Mouse (Mus musculus) heart, postnatal 25 days (tissue): ENCODE measurements around the gene Cox7a2. TPM values are rescaled to one million over a fixed set of nuclear protein-coding genes. Genes with fewer than 3 reads are reported as not detected.

Source experiments
- DNase-seq: peaks from one replicate; pipeline ENCODE4 v3.0.0; 2022; ENCODE audit warnings: low spot score
- intact Hi-C: fragments of 180-260 bp; cut with DNase I; formaldehyde crosslinking; loops from one replicate; pipeline ENCODE4 v1.15.1; 2025
- total RNA-seq, 2 experiments: library from RNA; stranded (reverse); gene quantifications; 2 replicates each; pipeline ENCODE4 v1.2.3; 2021

Cox7a2 gene
- total RNA-seq, result 1,000 to 10,000 TPM; 1,033 to 1,133 TPM

DNA sequence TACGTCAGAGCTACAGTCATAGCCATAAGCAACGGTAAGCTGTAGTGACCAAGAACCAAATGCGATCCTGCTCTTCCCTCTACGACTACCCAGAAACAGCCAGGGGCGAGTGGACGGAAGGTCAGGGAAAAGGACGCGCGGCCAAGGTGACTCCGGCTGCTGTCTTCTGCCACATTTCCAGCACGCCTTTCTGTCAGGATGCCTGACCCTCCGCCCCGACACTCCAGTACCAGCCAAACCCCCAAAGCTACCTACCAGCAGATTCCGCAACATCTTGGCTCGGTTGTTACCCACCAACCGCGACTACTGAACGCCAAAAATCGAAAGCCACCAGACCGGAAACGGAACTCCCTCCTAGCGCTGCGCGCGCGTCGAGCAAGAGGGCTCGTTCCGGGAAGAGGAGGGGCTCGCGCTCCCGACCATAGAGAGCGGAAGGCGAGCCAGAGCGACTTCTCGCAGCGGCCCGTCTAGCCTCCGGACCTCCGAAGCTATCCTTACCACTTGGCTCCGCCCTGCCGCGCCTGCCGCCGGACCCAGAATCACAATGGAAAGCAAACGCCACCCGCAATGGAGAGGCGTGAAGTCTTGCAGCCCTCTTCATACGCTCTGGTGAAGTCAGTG, at the start of gene Cox7a2:
Cox7a2 (minus strand) TSS at position 494 of the 621 bp plus-strand sequence.
- intact Hi-C loops, result loop anchor here (2.0 to 10.0 kb wide), 3 partner anchors 33 to 1165 kb away; partner anchors contain the start of gene Tmem30a
- DNase-seq, result peak; percentile 90

GRCm38 (mm10) chr9:79809411-79809810, 49.7 kb upstream of the Cox7a2 start:
- no peak for DNase-seq
- intact Hi-C loops, result no loop called here

- intact Hi-C loops, result loop anchor here (1.0 kb wide), 1 partner anchor 195 kb away; no protein-coding TSS in a partner anchor
- no peak for DNase-seq
Measured at GRCm38 (mm10) chr9:79807178-79807577, 47.5 kb upstream of the Cox7a2 start.

- no peak for DNase-seq
- intact Hi-C loops, result loop anchor here (1.0 kb wide), 1 partner anchor 196 kb away; no protein-coding TSS in a partner anchor
Measured at GRCm38 (mm10) chr9:79806317-79807075, 46.8 kb upstream of the Cox7a2 start.

- no peak for DNase-seq
- intact Hi-C loops, result no loop called here
Measured at GRCm38 (mm10) chr9:79805426-79805825, 45.7 kb upstream of the Cox7a2 start.

DNA sequence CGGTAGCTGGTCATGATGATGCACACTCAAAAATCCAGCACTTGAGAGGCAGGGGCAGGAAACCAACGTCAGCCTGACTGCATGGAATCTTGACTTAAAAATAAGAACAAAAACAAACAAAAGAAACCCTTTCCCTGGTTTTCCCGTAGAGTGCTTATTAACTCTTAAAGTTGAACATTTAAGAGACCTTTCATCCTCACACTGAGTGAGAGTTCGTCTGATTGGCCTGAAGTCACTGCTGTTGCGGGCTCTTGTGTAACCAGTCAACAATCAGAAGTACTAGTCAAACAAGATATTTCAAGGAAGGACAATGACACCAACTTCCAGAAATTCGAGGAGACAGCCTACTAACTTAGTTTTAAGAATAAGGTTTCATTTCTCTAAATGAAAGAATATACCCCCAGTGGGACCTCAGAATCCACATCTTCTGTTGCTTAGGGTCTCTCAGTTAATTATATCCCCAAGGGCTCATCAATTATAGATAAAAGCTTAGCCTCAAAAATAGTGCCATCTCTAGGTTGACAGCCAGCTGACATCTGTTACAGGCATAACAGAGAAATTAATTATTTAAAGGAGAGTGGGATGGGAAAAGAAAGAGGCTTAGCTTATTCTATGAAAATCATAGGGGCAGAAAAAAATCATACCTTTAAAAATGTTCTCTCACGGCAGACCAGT, 36.9 kb upstream of the Cox7a2 start:
- DNase-seq, result no peak
- intact Hi-C loops, result no loop called here

- DNase-seq, result no peak
- intact Hi-C loops, result no loop called here
Measured at GRCm38 (mm10) chr9:79795076-79795475, 35.4 kb upstream of the Cox7a2 start.

DNA sequence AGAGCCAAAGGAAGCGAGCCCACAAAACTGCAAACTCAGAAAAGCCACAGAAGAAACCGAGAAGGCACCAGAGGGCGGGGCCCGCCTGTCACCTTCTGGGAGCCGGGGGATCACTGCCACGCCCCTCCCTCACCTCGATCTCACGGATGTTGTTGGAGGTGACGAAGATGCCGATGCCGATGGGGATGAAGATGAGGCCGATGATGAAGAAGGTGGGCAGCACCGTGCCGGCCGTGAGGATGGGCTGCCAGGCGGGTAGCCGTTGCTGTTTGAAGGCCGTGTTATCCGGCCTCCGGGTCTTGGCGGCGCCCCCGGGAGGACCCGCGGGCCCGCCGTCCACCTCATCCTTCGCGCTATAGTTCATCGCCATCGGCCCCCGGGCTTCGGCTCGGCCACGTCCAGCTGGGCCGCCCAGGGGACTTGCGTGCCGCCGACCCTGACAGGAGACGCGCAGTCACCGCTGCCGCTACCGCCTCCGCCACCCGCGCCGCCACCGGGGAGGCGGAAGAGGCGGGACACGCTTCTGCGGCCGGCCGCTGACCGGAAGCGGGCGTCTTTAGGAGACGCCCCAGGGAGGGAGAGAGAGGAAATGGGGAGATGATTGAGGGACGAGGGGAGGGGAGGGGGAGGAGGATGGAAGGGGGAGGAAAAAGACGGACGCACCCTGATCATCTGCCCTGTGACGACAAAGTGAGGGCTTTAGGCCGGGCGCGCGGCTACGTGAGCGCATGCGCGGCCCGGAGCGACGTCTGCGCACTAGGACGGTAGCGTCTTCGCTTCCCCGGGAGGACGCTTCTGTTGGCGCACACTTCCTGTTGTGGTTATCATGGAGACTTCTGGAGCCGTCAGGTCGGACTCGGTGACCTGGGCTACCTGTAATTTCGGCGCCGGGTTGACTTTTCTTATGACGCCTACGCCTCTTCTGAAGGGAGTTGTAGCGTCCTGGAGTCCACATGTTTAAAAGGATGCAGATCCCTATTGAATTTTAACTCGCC, 33.5 kb upstream of the Cox7a2 start, which contains the start of gene Tmem30a:
Tmem30a (minus strand) TSS at position 667 of the 995 bp plus-strand sequence.
- intact Hi-C loops, result loop anchor here (2.0 kb wide), 1 partner anchor 34 kb away; the partner anchor contains the start of gene Cox7a2

GRCm38 (mm10) chr9:79785794-79786085, 26.1 kb upstream of the Cox7a2 start:
- intact Hi-C loops, result no loop called here
- DNase-seq, result no peak

More for the DNA sequence above, 33.5 kb upstream of the Cox7a2 start, which contains the start of gene Tmem30a:
- DNase-seq, result peak; percentile 91

GRCm38 (mm10) chr9:79784934-79785793, 25.5 kb upstream of the Cox7a2 start:
- DNase-seq, result no peak
- intact Hi-C loops, result no loop called here

DNA sequence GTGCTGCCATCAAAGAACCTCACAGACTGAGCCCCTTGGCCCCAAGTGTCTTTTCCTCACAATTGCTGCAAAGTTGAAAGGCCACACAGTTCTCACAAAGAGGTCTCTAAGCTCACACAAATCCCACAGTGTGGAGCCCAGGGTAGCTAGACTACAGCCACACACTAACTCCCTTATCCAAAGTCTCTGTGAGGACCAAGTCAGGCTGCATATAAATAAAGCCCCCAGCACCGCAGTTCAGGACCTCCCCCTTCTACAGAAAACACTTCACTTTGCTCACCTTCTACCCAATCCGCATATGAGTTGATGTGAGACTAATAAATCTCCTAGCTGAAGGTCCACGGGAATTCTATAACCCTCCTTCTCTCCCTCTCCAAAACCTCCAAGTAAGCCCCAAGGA, 24.8 kb upstream of the Cox7a2 start:
- intact Hi-C loops, result no loop called here
- DNase-seq, result no peak

- DNase-seq, result no peak
- intact Hi-C loops, result no loop called here
Measured at GRCm38 (mm10) chr9:79779354-79779753, 19.7 kb upstream of the Cox7a2 start.

DNA sequence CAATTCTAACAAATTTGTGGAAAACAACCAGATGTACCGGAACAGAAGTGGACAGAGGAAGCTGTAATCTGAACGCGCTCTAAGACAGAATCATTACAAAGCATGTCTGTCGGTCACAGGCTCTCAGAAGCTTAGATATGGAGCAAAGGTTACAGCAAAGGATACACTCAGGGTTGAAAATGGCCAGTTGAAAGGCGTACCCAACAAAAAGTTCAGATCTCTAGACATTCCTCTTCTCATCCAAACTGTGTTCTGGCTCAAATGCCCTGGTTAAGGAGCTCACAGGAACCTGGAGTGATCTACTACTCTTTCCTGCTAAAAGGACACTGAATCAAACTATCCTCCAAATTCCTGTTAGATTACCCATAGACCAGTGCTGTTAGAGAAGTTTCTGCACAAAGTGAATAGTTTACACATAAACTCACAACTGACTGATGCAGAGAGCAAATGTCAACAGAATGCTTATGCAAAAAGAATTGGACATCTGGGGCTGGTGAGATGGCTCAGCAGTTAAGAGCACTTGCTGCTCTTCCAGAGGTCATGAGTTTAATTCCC, 7.4 kb upstream of the Cox7a2 start:
- no peak for DNase-seq
- intact Hi-C loops, result no loop called here

DNA sequence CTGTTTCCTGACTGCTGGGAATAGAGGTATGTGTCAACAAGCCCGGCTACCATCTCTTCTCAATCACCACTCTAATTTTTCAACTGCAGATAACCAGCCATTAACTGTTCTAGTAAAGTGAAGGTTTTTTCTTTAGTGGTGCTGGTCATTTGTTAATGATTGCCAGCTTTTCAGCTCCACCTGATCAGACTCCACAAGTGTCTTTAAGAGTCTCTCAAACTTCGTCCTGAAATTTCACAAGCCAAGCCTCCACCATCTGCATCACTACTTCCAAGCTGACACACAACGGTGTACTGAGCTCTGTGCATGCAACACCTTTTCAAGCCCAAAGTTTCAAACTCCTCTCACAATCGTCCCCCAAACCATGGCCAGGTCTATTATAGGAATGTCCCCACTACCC, 5.7 kb upstream of the Cox7a2 start:
- intact Hi-C loops, result no loop called here
- no peak for DNase-seq

- intact Hi-C loops, result loop anchor here (5.0 kb wide), 1 partner anchor 240 kb away; no protein-coding TSS in a partner anchor
Measured at GRCm38 (mm10) chr9:79762519-79762918, 2.8 kb upstream of the Cox7a2 start.

GRCm38 (mm10) chr9:79760076-79760475, 398 bp upstream of the Cox7a2 start:
- no peak for DNase-seq
- intact Hi-C loops, result loop anchor here (5.0 kb wide), 1 partner anchor 242 kb away; no protein-coding TSS in a partner anchor

More at GRCm38 (mm10) chr9:79762519-79762918, 2.8 kb upstream of the Cox7a2 start:
- DNase-seq, result no peak

DNA sequence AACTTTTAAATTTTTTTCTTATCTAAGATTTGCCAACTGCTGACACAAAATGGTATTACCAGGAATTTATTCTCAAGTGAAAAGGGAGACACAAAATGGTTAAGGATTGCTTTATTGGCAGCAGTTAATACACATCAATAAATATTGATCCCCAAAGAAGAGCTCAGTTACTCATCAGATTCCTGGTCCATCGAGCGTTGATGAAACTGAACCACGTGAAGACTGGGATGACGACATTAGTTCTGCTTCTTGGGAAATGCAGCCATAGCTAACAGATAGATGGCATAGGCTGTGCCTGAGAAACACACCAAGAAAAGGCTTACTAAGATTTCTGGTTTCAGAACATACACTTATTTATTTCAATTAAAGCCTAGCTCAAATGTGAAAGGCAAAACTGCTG, 4.4 kb downstream of the Cox7a2 start:
- DNase-seq, result no peak
- intact Hi-C loops, result loop anchor here (10.0 kb wide), 1 partner anchor 1161 kb away; no protein-coding TSS in a partner anchor

DNA sequence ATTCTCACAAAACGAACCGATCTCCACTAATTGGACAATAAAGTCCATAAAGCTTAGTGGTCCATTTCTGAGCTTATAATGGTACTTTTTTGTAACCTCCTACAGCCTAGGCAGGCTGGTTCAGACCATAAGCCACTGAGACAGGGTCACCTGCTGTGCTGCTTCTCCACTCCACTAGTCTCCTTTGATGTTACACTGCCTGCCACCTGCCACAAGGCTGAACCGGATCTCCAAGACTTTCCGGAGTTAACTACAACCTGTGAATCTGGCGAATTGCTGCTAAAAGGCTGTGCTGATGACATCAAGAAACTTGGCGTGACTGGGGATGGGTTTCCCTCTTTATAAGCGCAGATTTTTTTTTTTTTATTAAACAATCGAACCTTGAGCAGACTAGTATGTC, 7.8 kb downstream of the Cox7a2 start:
- no peak for DNase-seq
- intact Hi-C loops, result loop anchor here (10.0 kb wide), 1 partner anchor 1157 kb away; no protein-coding TSS in a partner anchor
